Mouse (Mus musculus) ES-E14 (cell line): Measurements from ENCODE around the gene Ccdc30.
A peak's percentile ranks its signal among the peaks of the same experiment; 100 is the strongest.

ENCODE experiments used
- CHD2 ChIP-seq: IDR thresholded peaks from 2 replicates; pipeline ENCODE4 v1.6.1; 2014; ENCODE audit warnings: mild to moderate bottlenecking, low read depth, low read length, inconsistent platforms
- HCFC1 ChIP-seq: IDR thresholded peaks from 2 replicates; pipeline ENCODE4 v1.6.1; 2012; ENCODE audit warnings: low read length, inconsistent platforms, borderline replicate concordance; ENCODE audit not compliant: insufficient read depth
- MAFK ChIP-seq: IDR thresholded peaks from 2 replicates; pipeline ENCODE4 v1.6.1; 2014; ENCODE audit warnings: mild to moderate bottlenecking, low read depth, low read length, inconsistent platforms; ENCODE audit not compliant: insufficient read depth
- ZC3H11A ChIP-seq: IDR thresholded peaks from 2 replicates; pipeline ENCODE4 v1.6.1; 2012; ENCODE audit warnings: low read depth, mild to moderate bottlenecking, inconsistent platforms, low read length, borderline replicate concordance
- ZNF384 ChIP-seq: IDR thresholded peaks from 2 replicates; pipeline ENCODE4 v1.6.1; 2012; ENCODE audit warnings: low read depth, low read length, inconsistent platforms

DNA sequence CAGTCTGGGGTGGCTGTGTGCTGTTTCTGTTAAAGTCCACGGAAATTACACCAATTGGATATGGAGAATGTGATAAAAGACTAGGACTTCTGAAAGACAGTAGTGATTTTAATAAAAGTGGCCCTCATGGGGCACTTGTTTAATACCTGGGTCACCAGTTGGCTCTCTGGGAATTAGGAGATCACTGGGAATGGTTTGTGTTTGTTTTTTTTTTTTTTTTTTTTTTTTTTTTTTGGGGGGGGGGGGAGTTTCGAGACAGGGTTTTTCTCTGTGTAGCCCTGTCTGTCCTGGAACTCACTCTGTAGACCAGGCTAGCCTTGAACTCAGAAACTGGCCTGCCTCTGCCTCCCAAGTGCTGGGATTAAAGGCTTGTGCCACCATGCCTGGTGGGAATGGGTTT, 139.6 kb downstream of the Ccdc30 start:
- TF ChIP-seq CHD2 (no peak), HCFC1 (no peak), ZNF384 (peak; percentile 80; the same call in 1 of the 2 replicates), ZC3H11A (no peak), MAFK (no peak)
